Mouse (Mus musculus) erythroblast, adult 5-6 weeks (primary cell): Measurements from ENCODE around the gene Ulbp1. TPM values are rescaled to one million over a fixed set of nuclear protein-coding genes. Genes with fewer than 3 reads are reported as not detected.
"Not testable (repeated sequence)": the region's sequence is repeated elsewhere in the genome, so short reads cannot be mapped to it uniquely, and the experiment has no call there.

Experiments
- ATAC-seq: replicated peaks from 2 replicates; pipeline ENCODE4 v1.8.0; 2016; ENCODE audit warnings: moderate number of reproducible peaks, mild to moderate bottlenecking, moderate TSS enrichment, inconsistent platforms; ENCODE audit not compliant: poor library complexity, low FRiP score, severe bottlenecking
- total RNA-seq, 2 experiments: library from RNA; stranded (forward) in 1 of 2; stranded (reverse) in 1 of 2; fragments of 150-400 nt in 1 of 2; fragments of 200-764, 138-1000 nt in 1 of 2; gene quantifications; 2 replicates each; pipeline versions ENCODE4 v1.2.3 to v1.2.4; 2015 to 2017; ENCODE audit warnings: low replicate concordance in 2 of 2

Ulbp1 gene
- total RNA-seq (2015; ENCODE audit: low replicate concordance) (5.2 and 11.0 TPM in 2 replicates), total RNA-seq (2017; ENCODE audit: low replicate concordance) (3.7 and 9.8 TPM in 2 replicates)

GRCm38 (mm10) chr10:7473197-7473889 lies at the start of gene Ulbp1:
Gene Ulbp1 (minus strand): TSS chr10:7473638.
- ATAC-seq: peak; percentile 95

GRCm38 (mm10) chr10:7498180-7498579 lies 24.7 kb upstream of the Ulbp1 start:
- not testable (repeated sequence) for ATAC-seq

DNA sequence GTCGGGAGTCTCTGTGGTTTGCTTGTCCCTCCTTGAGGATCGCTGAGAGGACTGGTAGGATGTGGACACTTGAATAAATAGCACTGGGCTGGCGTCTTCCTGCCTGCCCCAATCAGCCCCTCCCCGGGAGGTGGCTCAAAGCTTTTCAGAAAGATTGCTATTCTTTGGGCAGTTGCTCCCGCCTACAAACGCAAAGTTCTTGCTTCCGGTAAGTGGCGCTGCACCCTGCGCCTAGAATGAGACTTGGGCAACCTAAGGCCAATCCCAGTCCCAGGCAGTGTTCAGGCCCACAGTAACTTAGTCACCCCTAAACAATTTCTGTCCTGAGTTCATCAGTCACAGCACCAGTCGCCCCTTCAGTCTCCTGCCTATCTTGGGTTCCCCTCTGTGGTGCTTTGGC lies 18.9 kb upstream of the Ulbp1 start:
- not testable (repeated sequence) for ATAC-seq

- ATAC-seq: no peak
Observed at GRCm38 (mm10) chr10:7483650-7484049, 10.2 kb upstream of the Ulbp1 start.

- ATAC-seq: not testable (repeated sequence)
Observed at GRCm38 (mm10) chr10:7474225-7474624, 787 bp upstream of the Ulbp1 start.

DNA sequence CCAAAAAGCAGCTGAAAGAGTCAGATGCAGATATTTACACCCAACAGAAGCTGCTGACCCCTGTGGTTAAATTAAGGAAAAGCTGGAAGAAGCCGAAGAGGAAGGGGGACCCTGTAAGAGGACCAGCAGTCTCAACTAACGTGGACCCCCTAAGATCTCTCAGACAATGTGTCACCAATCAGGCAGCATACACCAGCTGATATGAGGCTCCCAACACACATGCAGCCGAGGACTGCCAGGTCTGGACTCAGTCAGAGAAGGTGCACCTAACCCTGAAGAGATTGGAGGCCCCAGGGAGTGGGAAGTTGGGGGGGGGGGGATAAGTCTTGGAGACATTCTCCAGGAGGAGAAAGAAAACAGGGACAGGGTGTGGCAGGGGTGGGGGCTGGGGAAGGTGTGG lies 1.8 kb downstream of the Ulbp1 start:
- no peak for ATAC-seq

DNA sequence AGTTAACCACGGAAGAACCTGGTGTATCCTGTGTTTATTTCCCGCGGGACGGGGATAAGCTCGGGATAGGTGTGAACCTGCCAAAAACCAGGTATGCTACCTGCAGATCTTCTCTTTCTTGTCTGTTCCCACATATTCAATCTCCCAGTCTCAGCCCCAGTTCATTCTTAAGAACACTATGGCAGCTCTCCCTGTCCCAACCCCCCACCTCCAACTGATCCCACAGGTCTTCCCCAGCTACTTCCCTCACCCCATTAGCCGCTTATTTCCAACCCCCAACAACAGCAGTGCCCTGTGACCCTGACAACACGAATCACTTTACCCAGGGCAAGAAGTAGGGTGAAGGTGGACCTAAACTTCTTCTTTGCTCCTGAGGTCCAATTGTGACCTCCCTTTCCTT lies 3.0 kb downstream of the Ulbp1 start:
- ATAC-seq: no peak

GRCm38 (mm10) chr10:7469716-7470414 lies 3.6 kb downstream of the Ulbp1 start:
- not testable (repeated sequence) for ATAC-seq

DNA sequence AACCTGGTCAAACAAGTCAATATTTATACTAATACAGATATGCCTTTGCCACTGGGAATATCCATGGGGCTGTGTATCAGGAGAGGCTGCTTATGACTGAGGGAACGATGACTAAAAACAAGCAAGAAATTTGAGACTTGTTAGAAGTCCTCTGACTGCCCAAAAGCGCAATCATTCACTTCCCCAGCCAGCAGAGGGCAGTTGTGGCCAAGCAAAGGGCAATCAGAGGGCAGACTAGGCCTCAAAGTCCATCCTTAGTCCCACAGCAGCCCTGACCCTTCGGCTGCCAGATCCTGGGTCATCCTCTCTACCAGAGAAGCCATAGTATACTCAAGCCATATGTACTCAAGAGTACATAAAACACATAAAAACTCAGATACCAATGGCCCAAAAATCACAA lies 11.4 kb downstream of the Ulbp1 start:
- ATAC-seq: no peak

- no peak for ATAC-seq
Observed at GRCm38 (mm10) chr10:7438928-7439327, 34.5 kb downstream of the Ulbp1 start.

DNA sequence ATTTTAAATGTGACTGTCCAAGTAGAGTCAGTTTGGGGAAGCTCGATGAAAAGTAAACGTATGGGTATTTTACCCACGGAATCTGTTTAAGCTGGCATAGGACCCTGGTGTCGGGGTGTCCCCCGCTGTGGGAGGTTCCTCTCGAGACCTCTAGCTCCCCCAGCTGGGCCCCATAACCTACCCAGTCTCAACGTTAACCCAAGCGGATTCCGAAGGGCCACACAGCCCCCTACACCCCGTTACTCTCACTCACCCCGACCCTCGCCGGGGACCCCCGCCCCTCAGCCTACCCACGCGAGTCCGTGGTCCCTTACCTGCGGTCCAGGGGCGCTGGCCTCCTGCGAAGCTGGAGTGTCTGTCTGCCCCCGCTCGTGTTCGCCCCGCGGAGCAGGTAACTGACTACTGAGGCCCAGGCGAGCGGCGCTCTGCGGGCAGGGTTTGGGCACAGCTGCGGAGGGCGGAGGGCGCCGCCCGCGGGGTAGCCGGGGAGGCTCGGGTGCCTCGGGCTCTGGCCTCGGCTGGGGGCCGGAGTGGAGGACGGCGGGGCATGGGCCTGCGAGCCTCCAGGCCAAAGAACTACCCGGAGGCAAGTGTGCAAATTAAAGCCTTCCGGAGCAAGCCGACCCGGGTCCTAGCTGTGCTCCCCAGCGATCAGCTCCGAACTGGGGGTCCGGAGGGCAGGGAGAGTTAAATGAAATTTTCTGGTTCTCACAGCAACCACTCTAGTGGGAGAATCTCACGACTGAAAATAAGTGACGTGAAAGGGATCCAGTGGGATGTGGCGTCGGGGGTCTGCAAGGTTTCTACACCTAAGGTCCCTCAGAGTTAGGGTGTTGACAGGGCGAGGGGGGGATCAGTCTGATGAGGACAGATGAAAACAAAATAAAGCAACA lies 80.0 kb downstream of the Ulbp1 start:
- ATAC-seq: no peak

GRCm38 (mm10) chr10:7391935-7392930 lies 81.2 kb downstream of the Ulbp1 start:
- no peak for ATAC-seq

- ATAC-seq: no peak
Observed at GRCm38 (mm10) chr10:7391561-7391934, 81.9 kb downstream of the Ulbp1 start.

- no peak for ATAC-seq
Observed at GRCm38 (mm10) chr10:7391108-7391507, 82.3 kb downstream of the Ulbp1 start.

Other genes with a start within 250 kb of the Ulbp1 start
- 4.0 TPM in 1 of 2 replicates, not detected in the other for gene Lrp11, start 116.2 kb upstream of the Ulbp1 start, total RNA-seq (2015; ENCODE audit: low replicate concordance)
- gene Lrp11, start 116.2 kb upstream of the Ulbp1 start, total RNA-seq (2017; ENCODE audit: low replicate concordance): not detected in 2 replicates
- gene Nup43, start 193.9 kb upstream of the Ulbp1 start, total RNA-seq (2015; ENCODE audit: low replicate concordance): 3.6 and 23.8 TPM in 2 replicates
- gene Nup43, start 193.9 kb upstream of the Ulbp1 start, total RNA-seq (2017; ENCODE audit: low replicate concordance): 5.4 and 7.2 TPM in 2 replicates
- gene Pcmt1, start 207.5 kb upstream of the Ulbp1 start, total RNA-seq (2015; ENCODE audit: low replicate concordance): 22.7 and 30.5 TPM in 2 replicates
- 33.7 and 42.5 TPM in 2 replicates for gene Pcmt1, start 207.5 kb upstream of the Ulbp1 start, total RNA-seq (2017; ENCODE audit: low replicate concordance)
- gene Lats1, start 207.6 kb upstream of the Ulbp1 start, total RNA-seq (2015; ENCODE audit: low replicate concordance): 6.9 and 8.5 TPM in 2 replicates
- gene Lats1, start 207.6 kb upstream of the Ulbp1 start, total RNA-seq (2017; ENCODE audit: low replicate concordance): 5.2 and 6.5 TPM in 2 replicates